Mouse (Mus musculus): ENCODE data around the gene Olfr1201. TPM values are rescaled to one million over a fixed set of nuclear protein-coding genes. Genes with fewer than 3 reads are reported as not detected.

Gene Olfr1201
- not detected for polyA plus RNA-seq (2012; fragmentation: generic; extraction: Trizol)
- long read RNA-seq, experiment 1, result 0 reads
- long read RNA-seq, experiment 2, result 0 reads

DNA sequence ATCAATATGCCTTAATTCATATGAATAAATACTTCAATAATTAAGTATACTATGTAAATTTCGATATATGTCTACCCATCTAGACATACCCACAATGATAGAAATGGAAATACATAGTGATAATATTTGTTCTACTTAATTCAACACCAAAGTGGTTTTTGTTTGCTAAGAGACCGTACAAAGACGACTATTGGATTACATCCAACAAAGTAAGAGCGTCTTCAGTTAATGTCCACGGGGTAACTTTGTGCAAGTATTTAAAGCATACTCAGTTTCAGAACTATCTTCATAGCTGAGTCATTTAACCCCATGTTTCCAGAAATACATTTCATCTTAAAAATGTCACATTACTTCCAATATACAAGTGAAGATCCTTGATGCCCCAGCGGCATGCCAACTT is at the start of gene Olfr1201:
TSS of gene Olfr1201 (plus strand) at position 301 of the 400 bp plus-strand sequence.
- no peaks in the 10 kb centered on the region for H3K79me2 ChIP-seq (ENCODE audit: control insufficient read depth, insufficient read depth)
- no peak within 1 kb of the TSS for H3ac ChIP-seq (ENCODE audit: control insufficient read depth, insufficient read length, low read depth)
- no peak for TF ChIP-seq MAX (IDR thresholded peaks at IDR 0.05)
- no peak for TF ChIP-seq CEBPB (IDR thresholded peaks at IDR 0.05; ENCODE audit: low read depth)

GRCm38 (mm10) chr2:88743379-88743778 is 49.5 kb upstream of the Olfr1201 start:
- no peaks in the 10 kb centered on the region for H3K36me3 ChIP-seq (ENCODE audit: control insufficient read depth, insufficient read depth)
- no peaks in the 10 kb centered on the region for H3K27me3 ChIP-seq (ENCODE audit: control insufficient read depth, insufficient read depth, insufficient read length)
- no peak for TF ChIP-seq USF1 (IDR thresholded peaks at IDR 0.05; ENCODE audit: low read depth)
- TF ChIP-seq MAX (IDR thresholded peaks at IDR 0.05), result no peak
- no peak for TF ChIP-seq MYOD1 (IDR thresholded peaks at IDR 0.05; ENCODE audit: control insufficient read depth, insufficient read length, low read depth)
- TF ChIP-seq MYOG (IDR thresholded peaks at IDR 0.05; ENCODE audit: control insufficient read depth, extremely low read depth, insufficient read length), result no peak
- no peak for TF ChIP-seq FOSL1 (IDR thresholded peaks at IDR 0.05; ENCODE audit: insufficient read depth, low read length, poor library complexity, severe bottlenecking)
- TF ChIP-seq CEBPB (IDR thresholded peaks at IDR 0.05; ENCODE audit: low read depth), result no peak
- no peak for TF ChIP-seq CTCF (IDR thresholded peaks at IDR 0.05; ENCODE audit: control insufficient read depth, insufficient read depth, insufficient read length)
- H3ac ChIP-seq (ENCODE audit: control insufficient read depth, insufficient read length, low read depth), result no peak overlapping the region
- no peaks in the 10 kb centered on the region for H3K79me2 ChIP-seq (ENCODE audit: control insufficient read depth, insufficient read depth)
- no peaks in the 10 kb centered on the region for H3K79me3 ChIP-seq (ENCODE audit: low read depth)
- H3K4me3 ChIP-seq (ENCODE audit: insufficient read depth, poor library complexity, severe bottlenecking), result no peak overlapping the region

More for the DNA sequence above, at the start of gene Olfr1201:
- H3K36me3 ChIP-seq (ENCODE audit: control insufficient read depth, insufficient read depth), result no peaks in the 10 kb centered on the region
- no peak within 1 kb of the TSS for H3K4me3 ChIP-seq (ENCODE audit: insufficient read depth, poor library complexity, severe bottlenecking)
- no peaks in the 10 kb centered on the region for H3K79me3 ChIP-seq (ENCODE audit: low read depth)
- no peaks in the 10 kb centered on the region for H3K27me3 ChIP-seq (ENCODE audit: control insufficient read depth, insufficient read depth, insufficient read length)

GRCm38 (mm10) chr2:88751270-88751669 is 41.6 kb upstream of the Olfr1201 start, which contains the start of gene Olfr1198:
Olfr1198 (minus strand) TSS chr2:88751370.
- H3K79me3 ChIP-seq (ENCODE audit: low read depth), result no peaks in the 10 kb centered on the region
- H3K79me2 ChIP-seq (ENCODE audit: control insufficient read depth, insufficient read depth), result no peaks in the 10 kb centered on the region
- H3K4me3 ChIP-seq (ENCODE audit: insufficient read depth, poor library complexity, severe bottlenecking), result no peak within 1 kb of the TSS
- H3K36me3 ChIP-seq (ENCODE audit: control insufficient read depth, insufficient read depth), result no peaks in the 10 kb centered on the region
- TF ChIP-seq FOSL1 (IDR thresholded peaks at IDR 0.05; ENCODE audit: insufficient read depth, low read length, poor library complexity, severe bottlenecking), result no peak
- no peak for TF ChIP-seq USF1 (IDR thresholded peaks at IDR 0.05; ENCODE audit: low read depth)
- no peak for TF ChIP-seq CTCF (IDR thresholded peaks at IDR 0.05; ENCODE audit: control insufficient read depth, insufficient read depth, insufficient read length)
- TF ChIP-seq MAX (IDR thresholded peaks at IDR 0.05), result no peak
- TF ChIP-seq MYOD1 (IDR thresholded peaks at IDR 0.05; ENCODE audit: control insufficient read depth, insufficient read length, low read depth), result no peak
- no peak for TF ChIP-seq CEBPB (IDR thresholded peaks at IDR 0.05; ENCODE audit: low read depth)
- TF ChIP-seq MYOG (IDR thresholded peaks at IDR 0.05; ENCODE audit: control insufficient read depth, extremely low read depth, insufficient read length), result no peak
- H3ac ChIP-seq (ENCODE audit: control insufficient read depth, insufficient read length, low read depth), result no peak within 1 kb of the TSS
- no peaks in the 10 kb centered on the region for H3K27me3 ChIP-seq (ENCODE audit: control insufficient read depth, insufficient read depth, insufficient read length)

DNA sequence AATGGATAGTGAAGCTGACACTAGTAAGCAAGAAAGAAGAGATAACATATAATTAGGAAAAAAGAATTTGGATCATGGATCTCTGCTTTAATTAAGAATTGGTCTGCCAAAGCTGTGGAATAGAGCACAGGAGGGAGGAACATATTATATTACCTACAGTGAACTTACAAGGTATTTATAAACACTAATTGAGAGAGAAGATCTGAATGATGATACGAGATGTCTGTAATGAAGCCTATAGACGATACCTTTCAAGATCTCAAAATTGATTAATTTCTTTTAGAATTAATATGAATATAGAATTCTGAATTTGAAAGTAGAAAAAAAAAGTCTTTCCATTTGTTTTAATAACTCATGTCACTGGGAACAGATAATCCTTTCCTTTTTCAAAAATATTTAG is 32.5 kb upstream of the Olfr1201 start, which contains the start of gene Olfr1199:
TSS of gene Olfr1199 (minus strand) at position 101 of the 400 bp plus-strand sequence.
- Histone ChIP-seq H3K79me2 (ENCODE audit: control insufficient read depth, insufficient read depth) (no peaks in the 10 kb centered on the region), H3ac (ENCODE audit: control insufficient read depth, insufficient read length, low read depth) (no peak within 1 kb of the TSS), H3K27me3 (ENCODE audit: control insufficient read depth, insufficient read depth, insufficient read length) (no peaks in the 10 kb centered on the region), H3K4me3 (ENCODE audit: insufficient read depth, poor library complexity, severe bottlenecking) (no peak within 1 kb of the TSS), H3K36me3 (ENCODE audit: control insufficient read depth, insufficient read depth) (no peaks in the 10 kb centered on the region), H3K79me3 (ENCODE audit: low read depth) (no peaks in the 10 kb centered on the region)
- TF ChIP-seq MYOD1 (IDR thresholded peaks at IDR 0.05; ENCODE audit: control insufficient read depth, insufficient read length, low read depth) (no peak), MYOG (IDR thresholded peaks at IDR 0.05; ENCODE audit: control insufficient read depth, extremely low read depth, insufficient read length) (no peak), MAX (IDR thresholded peaks at IDR 0.05) (no peak), CTCF (IDR thresholded peaks at IDR 0.05; ENCODE audit: control insufficient read depth, insufficient read depth, insufficient read length) (no peak), FOSL1 (IDR thresholded peaks at IDR 0.05; ENCODE audit: insufficient read depth, low read length, poor library complexity, severe bottlenecking) (no peak), USF1 (IDR thresholded peaks at IDR 0.05; ENCODE audit: low read depth) (no peak), CEBPB (IDR thresholded peaks at IDR 0.05; ENCODE audit: low read depth) (no peak)

- no peaks in the 10 kb centered on the region for H3K79me2 ChIP-seq (ENCODE audit: control insufficient read depth, insufficient read depth)
- TF ChIP-seq MAX (IDR thresholded peaks at IDR 0.05) (no peak), MYOD1 (IDR thresholded peaks at IDR 0.05; ENCODE audit: control insufficient read depth, insufficient read length, low read depth) (no peak), MYOG (IDR thresholded peaks at IDR 0.05; ENCODE audit: control insufficient read depth, extremely low read depth, insufficient read length) (no peak), CEBPB (IDR thresholded peaks at IDR 0.05; ENCODE audit: low read depth) (no peak), FOSL1 (IDR thresholded peaks at IDR 0.05; ENCODE audit: insufficient read depth, low read length, poor library complexity, severe bottlenecking) (no peak), USF1 (IDR thresholded peaks at IDR 0.05; ENCODE audit: low read depth) (no peak), CTCF (IDR thresholded peaks at IDR 0.05; ENCODE audit: control insufficient read depth, insufficient read depth, insufficient read length) (no peak)
- H3K36me3 ChIP-seq (ENCODE audit: control insufficient read depth, insufficient read depth), result no peaks in the 10 kb centered on the region
These were observed 22.4 kb upstream of the Olfr1201 start, which contains the start of gene Olfr1200 for GRCm38 (mm10) chr2:88770388-88770787. Olfr1200 (minus strand) TSS chr2:88770488.

GRCm38 (mm10) chr2:88814196-88814595 is 21.4 kb downstream of the Olfr1201 start, which contains the start of gene Olfr1202:
Olfr1202 (plus strand) TSS chr2:88814496.
- Histone ChIP-seq H3K4me3 (ENCODE audit: insufficient read depth, poor library complexity, severe bottlenecking) (no peak within 1 kb of the TSS), H3K79me3 (ENCODE audit: low read depth) (no peaks in the 10 kb centered on the region), H3K36me3 (ENCODE audit: control insufficient read depth, insufficient read depth) (no peaks in the 10 kb centered on the region), H3K79me2 (ENCODE audit: control insufficient read depth, insufficient read depth) (no peaks in the 10 kb centered on the region), H3ac (ENCODE audit: control insufficient read depth, insufficient read length, low read depth) (no peak within 1 kb of the TSS), H3K27me3 (ENCODE audit: control insufficient read depth, insufficient read depth, insufficient read length) (no peaks in the 10 kb centered on the region)
- TF ChIP-seq MYOG (IDR thresholded peaks at IDR 0.05; ENCODE audit: control insufficient read depth, extremely low read depth, insufficient read length), result no peak
- TF ChIP-seq CTCF (IDR thresholded peaks at IDR 0.05; ENCODE audit: control insufficient read depth, insufficient read depth, insufficient read length), result no peak
- no peak for TF ChIP-seq CEBPB (IDR thresholded peaks at IDR 0.05; ENCODE audit: low read depth)
- no peak for TF ChIP-seq MAX (IDR thresholded peaks at IDR 0.05)
- TF ChIP-seq MYOD1 (IDR thresholded peaks at IDR 0.05; ENCODE audit: control insufficient read depth, insufficient read length, low read depth), result no peak
- no peak for TF ChIP-seq USF1 (IDR thresholded peaks at IDR 0.05; ENCODE audit: low read depth)
- TF ChIP-seq FOSL1 (IDR thresholded peaks at IDR 0.05; ENCODE audit: insufficient read depth, low read length, poor library complexity, severe bottlenecking), result no peak

More at GRCm38 (mm10) chr2:88770388-88770787, 22.4 kb upstream of the Olfr1201 start, which contains the start of gene Olfr1200:
- Histone ChIP-seq H3K4me3 (ENCODE audit: insufficient read depth, poor library complexity, severe bottlenecking) (no peak within 1 kb of the TSS), H3K79me3 (ENCODE audit: low read depth) (no peaks in the 10 kb centered on the region), H3K27me3 (ENCODE audit: control insufficient read depth, insufficient read depth, insufficient read length) (no peaks in the 10 kb centered on the region), H3ac (ENCODE audit: control insufficient read depth, insufficient read length, low read depth) (no peak within 1 kb of the TSS)
